Mouse (Mus musculus): ENCODE measurements around the gene Nupr1.

The Nupr1 gene

DNA sequence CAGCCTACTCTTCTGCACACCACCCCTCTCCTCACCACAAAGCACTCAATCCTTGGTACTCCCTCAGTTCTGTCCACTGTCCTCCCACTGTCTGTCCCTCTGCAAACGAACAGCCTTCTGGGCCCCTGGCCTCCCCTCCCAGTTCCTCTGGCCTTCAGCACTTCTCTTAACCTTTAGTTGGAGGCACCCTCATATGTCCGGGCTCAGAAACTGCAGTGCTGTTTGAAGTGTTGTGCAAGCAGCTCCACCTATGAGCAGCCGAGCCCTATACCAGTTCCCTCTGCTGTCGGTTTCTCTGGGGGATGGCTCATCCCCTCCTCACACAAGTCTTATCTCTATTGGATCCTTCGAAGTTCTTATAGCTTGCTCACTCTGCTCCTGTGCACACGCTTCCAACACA lies 34.2 kb downstream of the Nupr1 start:
- DNase-seq (ENCODE audit: low read depth) = no peak

DNA sequence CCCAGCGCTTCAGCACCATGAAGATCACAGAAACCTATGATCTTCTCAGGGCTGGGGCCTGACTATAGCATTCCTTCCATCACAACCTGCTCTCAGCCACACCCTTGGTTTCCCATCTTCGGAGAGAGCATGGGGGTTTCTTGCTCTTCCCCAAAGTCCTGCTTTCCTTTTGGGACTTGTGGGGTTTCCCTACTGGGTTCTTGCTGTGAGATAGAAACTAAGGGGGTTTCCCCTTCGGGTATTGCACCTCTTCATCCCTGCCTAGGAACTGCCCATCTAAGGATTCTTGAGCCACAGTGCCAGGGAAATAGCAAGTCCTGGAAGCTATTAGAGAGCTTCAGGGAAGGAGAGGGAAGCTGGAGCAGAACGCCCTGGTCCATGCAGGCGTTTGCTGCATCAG lies 34.8 kb downstream of the Nupr1 start:
- DNase-seq (ENCODE audit: low read depth) = no peak

DNA sequence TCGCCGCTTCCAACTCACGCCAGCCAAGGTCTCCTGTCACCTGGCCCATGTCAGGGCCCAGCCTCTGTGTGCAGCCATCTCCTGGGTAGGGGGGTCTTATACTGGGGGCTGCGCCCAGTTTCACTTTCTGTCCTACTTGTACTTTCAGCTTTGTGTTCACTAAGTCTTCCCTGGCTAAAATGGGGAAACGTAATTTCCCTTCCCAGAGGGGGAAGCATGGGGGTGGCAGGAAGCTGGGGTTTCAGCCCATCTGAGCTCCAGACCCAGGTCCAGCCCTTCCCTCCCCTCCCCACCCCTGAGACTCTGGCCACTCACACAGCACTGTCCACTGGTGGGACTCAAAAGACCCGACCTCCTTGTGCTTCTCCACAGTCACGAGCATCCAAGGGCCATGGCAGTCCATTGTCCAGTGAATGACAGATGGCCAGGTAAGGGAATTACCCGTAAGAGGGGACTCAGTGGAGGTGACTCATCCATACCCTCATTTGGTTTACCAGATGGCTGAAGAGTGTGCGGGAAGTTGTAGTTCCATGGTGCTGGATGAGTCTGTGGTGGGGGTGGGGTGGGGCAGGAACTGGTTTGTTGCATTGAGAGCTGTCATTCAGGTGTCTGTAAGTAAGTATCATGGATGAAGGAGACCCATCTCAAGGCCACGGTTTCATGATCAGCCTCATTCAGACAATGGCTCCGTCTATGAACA lies 35.6 kb downstream of the Nupr1 start, which contains the start of gene Il27:
Gene Il27, minus strand, starts transcription at position 80 of the 700 bp plus-strand sequence.
- DNase-seq (ENCODE audit: low read depth) = no peak

DNA sequence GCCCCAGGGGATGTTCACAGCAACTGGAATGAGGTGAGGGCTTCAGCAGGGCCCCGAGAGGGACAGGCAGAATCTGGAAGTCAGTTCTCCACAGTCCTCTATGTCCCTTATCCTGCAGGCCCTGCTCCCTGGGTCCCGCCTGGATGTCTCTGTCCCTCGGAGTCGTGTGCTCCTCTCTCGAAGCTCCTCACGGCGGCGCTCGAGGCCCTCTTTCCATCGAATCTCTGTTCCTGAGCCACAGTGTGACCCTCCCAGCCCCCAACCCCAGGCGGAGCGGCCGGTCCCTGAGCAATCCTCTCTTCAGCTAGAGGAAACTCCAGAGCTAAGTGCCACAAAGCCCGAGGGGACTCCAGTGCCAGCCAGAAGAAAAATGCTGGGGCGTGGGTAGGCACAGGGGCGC lies 42.9 kb downstream of the Nupr1 start:
- DNase-seq (ENCODE audit: low read depth) = no peak

DNA sequence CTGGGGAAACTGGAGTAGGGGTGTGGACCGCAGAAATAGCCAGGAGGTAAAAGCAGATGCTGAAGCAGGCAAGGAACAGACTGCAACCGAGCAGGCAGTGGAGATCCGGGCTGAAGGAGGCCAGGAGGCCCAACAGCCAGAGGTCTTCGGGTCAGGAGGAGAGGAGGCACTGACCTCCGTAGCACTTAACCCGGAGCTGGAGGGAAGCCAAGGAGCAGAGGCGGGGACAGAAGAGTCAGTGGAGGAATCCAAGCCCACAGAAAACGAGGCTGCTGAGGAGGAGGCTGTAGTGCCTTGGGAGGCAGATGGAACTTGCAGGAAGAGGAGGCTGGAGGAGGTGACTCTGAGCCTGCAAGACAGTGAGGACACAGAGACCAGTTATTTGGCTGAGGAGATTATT lies 43.8 kb downstream of the Nupr1 start:
- no peak for DNase-seq (ENCODE audit: low read depth)

DNA sequence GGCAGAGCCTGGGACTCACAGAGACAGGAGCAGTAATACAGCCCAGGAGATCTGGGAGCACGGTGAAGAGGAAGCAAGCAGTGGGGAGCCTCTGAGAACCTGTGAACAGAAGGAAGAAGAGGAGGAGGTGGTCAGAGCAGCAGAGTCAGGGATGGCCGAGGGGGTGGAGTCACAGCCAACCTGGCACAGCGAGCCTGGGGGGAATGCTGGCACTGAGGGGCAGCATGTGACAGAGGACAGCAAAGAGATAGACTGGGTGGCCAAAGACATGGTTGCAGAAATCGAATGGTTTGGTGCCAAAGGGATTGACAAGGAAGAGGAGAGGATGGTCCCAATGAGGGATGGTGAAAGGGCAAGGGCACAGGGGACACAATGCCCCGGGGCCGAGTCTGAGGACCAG lies 44.9 kb downstream of the Nupr1 start, which contains the start of gene Cln3:
Gene Cln3, minus strand, starts transcription at position 101 of the 400 bp plus-strand sequence.
- no peak for DNase-seq (ENCODE audit: low read depth)

DNA sequence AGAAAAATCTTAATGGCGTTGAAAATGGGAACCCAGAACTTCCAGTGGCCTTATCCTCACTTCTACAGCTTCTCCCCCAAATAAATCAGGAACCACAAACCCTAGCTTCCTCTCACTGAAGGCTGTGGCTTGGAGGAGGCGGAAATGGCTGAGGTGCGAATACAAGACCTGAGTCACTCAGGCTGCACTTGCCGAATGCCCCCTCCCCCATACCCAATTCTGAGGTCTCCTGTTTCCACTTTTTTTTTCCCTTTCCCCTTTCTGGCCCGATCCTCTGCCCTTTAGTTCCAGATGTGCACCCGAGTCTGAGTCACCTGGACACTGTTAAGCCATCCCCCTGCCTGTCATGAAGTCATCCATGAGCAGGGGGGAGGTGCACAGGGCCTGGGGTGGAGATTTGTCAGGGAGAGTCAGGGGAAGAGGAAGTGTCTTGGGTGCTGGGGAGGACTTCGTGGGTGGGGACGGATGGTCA lies 46.1 kb downstream of the Nupr1 start, which contains the start of gene Apobr:
Gene Apobr, plus strand, starts transcription at position 437 of the 472 bp plus-strand sequence.
- peak; percentile 61 for DNase-seq (ENCODE audit: low read depth)

DNA sequence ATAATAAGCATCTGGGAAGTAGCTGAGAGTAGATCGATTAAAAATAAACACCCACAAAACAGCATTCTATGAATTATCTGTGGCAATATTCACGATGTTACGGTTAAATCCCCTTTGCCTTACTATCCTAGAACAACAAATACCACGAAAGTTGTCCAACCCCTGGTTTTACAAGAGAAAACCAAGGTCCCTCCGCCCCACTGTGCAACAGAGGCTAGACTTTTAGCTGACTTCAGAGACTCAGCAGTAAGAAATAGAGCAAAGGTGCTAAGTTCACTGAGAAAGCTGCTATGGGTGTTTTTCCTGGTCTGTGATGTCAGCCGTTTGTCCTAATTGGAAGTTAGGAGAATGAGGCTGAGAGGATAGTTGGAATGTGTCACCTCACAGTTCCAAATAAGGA lies 46.9 kb downstream of the Nupr1 start:
- DNase-seq (ENCODE audit: low read depth) = no peak

DNA sequence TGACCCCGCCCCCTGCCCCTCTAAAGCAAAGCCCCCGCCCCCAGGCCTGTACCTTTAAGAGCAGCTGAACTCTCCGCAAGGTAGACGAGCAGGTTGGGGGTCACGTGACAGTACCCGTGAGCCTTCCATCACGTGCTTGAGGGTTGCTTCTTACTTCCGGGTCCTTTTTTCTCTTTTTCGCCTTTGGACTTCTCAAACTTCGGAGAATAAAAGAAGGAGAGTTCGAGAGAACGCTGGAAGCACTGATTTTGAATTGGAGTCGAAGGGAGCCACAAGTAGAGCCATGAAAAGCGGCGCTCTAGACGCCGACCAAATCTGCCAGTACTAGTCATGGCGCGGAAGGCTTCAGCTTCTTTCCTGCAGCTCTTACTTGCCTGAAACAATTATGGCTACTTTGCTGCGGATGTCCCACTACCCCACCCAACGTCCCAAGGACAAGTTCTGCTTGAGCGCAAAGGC lies 47.4 kb downstream of the Nupr1 start:
- DNase-seq (ENCODE audit: low read depth) = peak; percentile 93

DNA sequence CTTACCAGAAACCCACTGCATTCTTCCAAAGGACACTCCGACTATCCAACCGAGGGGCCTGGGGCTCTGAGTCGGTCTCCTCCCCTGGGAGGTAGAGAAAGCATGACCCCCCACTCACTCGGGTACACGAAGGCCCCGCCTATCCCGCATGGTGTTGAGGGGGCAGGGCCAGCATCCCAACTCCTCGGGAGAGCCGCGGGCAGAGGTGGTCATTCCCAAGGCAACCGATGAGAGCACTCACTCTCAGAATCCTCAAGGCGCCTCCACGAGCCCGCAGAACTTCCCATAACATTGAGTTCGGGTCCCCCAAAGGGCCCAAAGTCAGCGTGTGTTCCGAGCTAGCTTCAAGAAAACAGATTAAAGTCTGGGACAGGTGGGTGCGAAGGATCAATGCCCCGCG lies 47.9 kb downstream of the Nupr1 start:
- no peak for DNase-seq (ENCODE audit: low read depth)

DNA sequence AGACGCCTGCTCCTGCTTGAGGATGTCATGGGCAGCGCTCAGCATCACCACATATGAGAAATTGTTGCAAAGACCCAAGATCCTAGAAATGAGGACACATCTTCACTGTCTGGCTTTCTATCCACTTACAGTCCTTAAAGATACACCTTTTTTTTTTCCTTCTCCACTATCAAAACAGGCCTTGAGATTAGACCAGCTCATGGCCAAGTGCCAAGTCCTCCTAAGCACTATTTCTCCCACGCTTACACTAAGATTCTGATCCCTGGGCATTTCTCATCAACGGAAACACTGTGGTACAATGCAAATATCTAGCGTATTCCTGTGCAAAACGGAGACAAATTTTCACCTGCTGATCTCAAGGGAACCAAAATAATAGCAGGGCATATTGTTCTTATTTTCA lies 49.0 kb downstream of the Nupr1 start:
- no peak for DNase-seq (ENCODE audit: low read depth)

DNA sequence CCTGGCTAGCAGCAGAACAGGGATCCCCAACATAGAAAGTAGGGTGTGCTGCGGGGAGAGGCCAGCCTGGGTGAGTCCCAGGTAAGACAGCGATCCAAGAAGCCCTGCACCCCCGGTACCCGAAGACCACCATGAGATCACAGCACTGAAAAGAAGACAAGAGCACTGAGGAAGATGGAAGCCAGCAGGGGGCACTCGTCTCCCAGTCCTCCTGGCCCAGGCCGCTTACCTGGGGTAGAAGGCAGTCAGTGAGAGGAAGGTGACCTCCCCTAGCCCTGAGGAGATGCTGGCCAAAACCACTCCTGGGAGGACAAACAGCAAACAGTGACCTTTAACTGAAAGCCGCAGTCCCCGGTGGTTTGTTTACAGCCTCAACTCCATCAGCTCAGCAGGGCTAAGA lies 51.5 kb downstream of the Nupr1 start:
- DNase-seq (ENCODE audit: low read depth) = peak; percentile 65

DNA sequence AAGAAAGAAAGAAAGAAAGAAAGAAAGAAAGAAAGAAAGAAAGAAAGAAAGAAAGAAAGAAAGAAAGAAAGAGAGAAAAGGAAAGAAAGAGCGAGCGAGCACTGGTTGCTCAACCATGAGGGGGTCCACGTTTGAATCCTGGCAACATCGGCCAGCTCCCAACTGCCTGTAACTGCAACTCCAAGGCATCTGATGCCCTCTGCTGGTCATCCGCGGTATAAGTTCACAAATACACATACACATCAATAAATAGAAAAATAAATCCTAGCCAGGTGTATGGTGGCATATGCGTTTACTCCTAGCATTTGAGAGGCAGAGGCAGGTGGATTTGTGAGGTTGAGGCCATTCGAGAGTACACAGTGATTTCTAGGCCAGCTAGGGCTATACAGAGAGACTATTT lies 53.7 kb downstream of the Nupr1 start:
- DNase-seq (ENCODE audit: low read depth) = peak; percentile 73

Data from naive thymus-derived CD4-positive, alpha-beta T cell, adult 2 months (primary cell).